Mouse (Mus musculus): Measurements from ENCODE around the gene Ccdc93. TPM values are rescaled to one million over a fixed set of nuclear protein-coding genes. Genes with fewer than 3 reads are reported as not detected.

The Ccdc93 gene
- total RNA-seq (2021), result 10 to 100 TPM; 19.3 to 24.7 TPM

- intact Hi-C loops (cut with DNase I), result loop anchor here (5.0 kb wide), 1 partner anchor 104 kb away; no protein-coding TSS in a partner anchor
These were observed at the start of gene Ccdc93 for GRCm38 (mm10) chr1:121430938-121431928. TSS of gene Ccdc93 (plus strand) at chr1:121431049.

GRCm38 (mm10) chr1:121381562-121381961 lies 49.3 kb upstream of the Ccdc93 start:
- no peak for DNase-seq (ENCODE audit: low spot score in 2 of 2)
- intact Hi-C loops (cut with DNase I), result no loop called here

More at GRCm38 (mm10) chr1:121430938-121431928, at the start of gene Ccdc93:
- DNase-seq (ENCODE audit: low spot score in 2 of 2), result peak; percentile 95 to 97

- intact Hi-C loops (cut with DNase I), result no loop called here
- no peak for DNase-seq (ENCODE audit: low spot score in 2 of 2)
These were observed 42.5 kb upstream of the Ccdc93 start for GRCm38 (mm10) chr1:121388312-121388711.

- no peak for DNase-seq (ENCODE audit: low spot score in 2 of 2)
- intact Hi-C loops (cut with DNase I), result no loop called here
These were observed 42.1 kb upstream of the Ccdc93 start for GRCm38 (mm10) chr1:121388732-121389131.

GRCm38 (mm10) chr1:121389574-121389973 lies 41.3 kb upstream of the Ccdc93 start:
- no peak for DNase-seq (ENCODE audit: low spot score in 2 of 2)
- intact Hi-C loops (cut with DNase I), result no loop called here

GRCm38 (mm10) chr1:121390003-121390402 lies 40.8 kb upstream of the Ccdc93 start:
- intact Hi-C loops (cut with DNase I), result no loop called here
- no peak for DNase-seq (ENCODE audit: low spot score in 2 of 2)

GRCm38 (mm10) chr1:121390421-121390820 lies 40.4 kb upstream of the Ccdc93 start:
- intact Hi-C loops (cut with DNase I), result no loop called here
- DNase-seq (ENCODE audit: low spot score in 2 of 2), result no peak

GRCm38 (mm10) chr1:121390855-121391254 lies 40.0 kb upstream of the Ccdc93 start:
- intact Hi-C loops (cut with DNase I), result no loop called here
- no peak for DNase-seq (ENCODE audit: low spot score in 2 of 2)

GRCm38 (mm10) chr1:121393117-121393516 lies 37.7 kb upstream of the Ccdc93 start:
- intact Hi-C loops (cut with DNase I), result no loop called here
- no peak for DNase-seq (ENCODE audit: low spot score in 2 of 2)

- DNase-seq (ENCODE audit: low spot score in 2 of 2), result no peak
- intact Hi-C loops (cut with DNase I), result no loop called here
These were observed 36.1 kb upstream of the Ccdc93 start for GRCm38 (mm10) chr1:121394764-121395163.

- intact Hi-C loops (cut with DNase I), result no loop called here
- peak in 1 of 2 experiments; percentile 25 for DNase-seq (ENCODE audit: low spot score in 2 of 2)
These were observed 34.3 kb upstream of the Ccdc93 start for GRCm38 (mm10) chr1:121396501-121396900.

- DNase-seq (ENCODE audit: low spot score in 2 of 2), result no peak
- intact Hi-C loops (cut with DNase I), result no loop called here
These were observed 32.6 kb upstream of the Ccdc93 start for GRCm38 (mm10) chr1:121398231-121398630.

GRCm38 (mm10) chr1:121398986-121399881 lies 31.6 kb upstream of the Ccdc93 start:
- intact Hi-C loops (cut with DNase I), result no loop called here
- DNase-seq (ENCODE audit: low spot score in 2 of 2), result no peak

GRCm38 (mm10) chr1:121400243-121400642 lies 30.6 kb upstream of the Ccdc93 start:
- peak; percentile 23 to 52 for DNase-seq (ENCODE audit: low spot score in 2 of 2)
- intact Hi-C loops (cut with DNase I), result loop anchor here (1.0 to 5.0 kb wide), 3 partner anchors 151 to 814 kb away; no protein-coding TSS in a partner anchor

- peak; percentile 23 to 30 for DNase-seq (ENCODE audit: low spot score in 2 of 2)
- intact Hi-C loops (cut with DNase I), result loop anchor here (1.0 kb wide), 1 partner anchor 833 kb away; no protein-coding TSS in a partner anchor
These were observed 11.8 kb upstream of the Ccdc93 start for GRCm38 (mm10) chr1:121419084-121419483.

GRCm38 (mm10) chr1:121419569-121420265 lies 11.1 kb upstream of the Ccdc93 start:
- DNase-seq (ENCODE audit: low spot score in 2 of 2), result no peak
- intact Hi-C loops (cut with DNase I), result loop anchor here (1.0 kb wide), 1 partner anchor 833 kb away; no protein-coding TSS in a partner anchor

- intact Hi-C loops (cut with DNase I), result loop anchor here (5.0 kb wide), 1 partner anchor 103 kb away; no protein-coding TSS in a partner anchor
- no peak for DNase-seq (ENCODE audit: low spot score in 2 of 2)
These were observed 489 bp upstream of the Ccdc93 start for GRCm38 (mm10) chr1:121430183-121430937.

- DNase-seq (ENCODE audit: low spot score in 2 of 2), result peak in 1 of 2 experiments; percentile 74
- intact Hi-C loops (cut with DNase I), result no loop called here
These were observed 5.1 kb downstream of the Ccdc93 start for GRCm38 (mm10) chr1:121435981-121436380.

All from left cerebral cortex, postnatal 25 days (tissue).